Mouse (Mus musculus): ENCODE data around the gene Gria2.

GRCm38 (mm10) chr3:80758955-80759354, 43.7 kb downstream of the Gria2 start:
- TF ChIP-seq CTCF (IDR thresholded peaks at IDR 0.05; ENCODE audit: extremely low read depth, insufficient read length, insufficient replicate concordance, low read depth, low read length) (no peak), POLR2A (IDR thresholded peaks at IDR 0.05; ENCODE audit: low read depth, low read length) (no peak)
